Mouse (Mus musculus): Measurements from ENCODE around the gene Tssk6.

- TF ChIP-seq CTCF (IDR thresholded peaks at IDR 0.05; ENCODE audit: borderline replicate concordance, control insufficient read depth, extremely low read depth, insufficient read depth, low read length, poor library complexity) = no peak
- TF ChIP-seq POLR2A (IDR thresholded peaks at IDR 0.05; ENCODE audit: control insufficient read depth, extremely low read depth, insufficient read depth, low read length, poor library complexity) = no peak
Observed at GRCm38 (mm10) chr8:69867696-69868326, 34.2 kb upstream of the Tssk6 start.
